Mouse (Mus musculus): ENCODE data around the gene Mrpl1.

GRCm38 (mm10) chr5:96163396-96164020 is 45.8 kb upstream of the Mrpl1 start:
- TF ChIP-seq POLR2A (IDR thresholded peaks at IDR 0.05; ENCODE audit: insufficient read depth, low read depth, low read length): no peak
- no peak for TF ChIP-seq CTCF (IDR thresholded peaks at IDR 0.05; ENCODE audit: insufficient read depth, low read depth, low read length)

All from olfactory bulb, adult 2 months (tissue).